Mouse (Mus musculus): ENCODE data around the gene Eva1c. TPM values are rescaled to one million over a fixed set of nuclear protein-coding genes. Genes with fewer than 3 reads are reported as not detected.

Eva1c gene
- total and polyA plus RNA-seq, 2 experiments from 2014 or later: 1.7 to 11.4 TPM

- Histone ChIP-seq H3K27ac (ENCODE audit: low read depth) (no peak overlapping the region), H3K9me3 (replicated peaks; ENCODE audit: control insufficient read depth, low read length) (no peaks in the 10 kb centered on the region), H3K27me3 (ENCODE audit: control insufficient read depth, insufficient read depth, low read length) (no peaks in the 10 kb centered on the region), H3K4me3 (ENCODE audit: low read depth, low read length) (no peak overlapping the region), H3K4me2 (ENCODE audit: low read depth, low read length) (no peak overlapping the region), H3K4me1 (ENCODE audit: control insufficient read depth, insufficient read depth) (0 out of 2 replicates have a peak, but pooled peaks cover 2% of the 10 kb centered on the region), H3K9ac (replicated peaks; ENCODE audit: low read depth, low read length) (no peak overlapping the region), H3K36me3 (replicated peaks; ENCODE audit: control insufficient read depth, insufficient read depth, low read length) (no peaks in the 10 kb centered on the region)
- TF ChIP-seq CTCF (IDR thresholded peaks at IDR 0.05; ENCODE audit: low read depth) (no peak), EP300 (IDR thresholded peaks at IDR 0.05; ENCODE audit: low read depth) (no peak)
- WGBS: 80% methylated on average over 5 of the region's 5 CpGs
- DNase-seq (ENCODE audit: low spot score): no peak
- no peak for ATAC-seq (ENCODE audit: insufficient read depth, low read depth)
These were observed 478 bp upstream of the Eva1c start for GRCm38 (mm10) chr16:90826041-90826440.

GRCm38 (mm10) chr16:90827498-90827897 is 979 bp downstream of the Eva1c start:
- WGBS: 82% methylated on average over 9 of the region's 9 CpGs
- H3K4me3 ChIP-seq (ENCODE audit: low read depth, low read length): no peak overlapping the region

DNA sequence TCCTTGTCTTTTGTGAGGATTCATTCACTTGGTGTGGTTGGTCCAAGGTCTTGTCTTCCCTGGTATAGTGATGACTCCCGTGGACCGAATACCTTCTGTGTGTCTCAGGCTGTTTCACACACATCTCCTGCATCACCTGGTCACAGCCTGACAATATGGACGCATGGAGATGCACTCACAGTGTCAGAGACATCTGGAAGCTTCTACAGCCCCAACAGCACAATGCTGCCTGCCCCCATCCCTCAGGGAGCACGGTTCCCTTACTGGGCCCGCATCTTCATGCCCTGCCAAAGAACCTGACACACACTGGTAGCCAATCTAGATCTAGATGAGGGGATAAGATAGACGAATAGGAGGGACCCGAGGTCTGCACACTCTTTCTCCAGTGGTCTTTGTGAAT is 2.6 kb downstream of the Eva1c start:
- 79% methylated on average over 7 of the region's 7 CpGs for WGBS
- TF ChIP-seq CTCF (IDR thresholded peaks at IDR 0.05; ENCODE audit: low read depth) (no peak), EP300 (IDR thresholded peaks at IDR 0.05; ENCODE audit: low read depth) (no peak)
- Histone ChIP-seq H3K36me3 (replicated peaks; ENCODE audit: control insufficient read depth, insufficient read depth, low read length) (no peaks in the 10 kb centered on the region), H3K4me1 (ENCODE audit: control insufficient read depth, insufficient read depth) (peaks cover 8% of the 10 kb centered on the region; the same call in 1 of the 2 replicates), H3K4me3 (ENCODE audit: low read depth, low read length) (no peak overlapping the region), H3K9me3 (replicated peaks; ENCODE audit: control insufficient read depth, low read length) (no peaks in the 10 kb centered on the region), H3K27me3 (ENCODE audit: control insufficient read depth, insufficient read depth, low read length) (0 out of 2 replicates have a peak, but pooled peaks cover 4% of the 10 kb centered on the region), H3K4me2 (ENCODE audit: low read depth, low read length) (no peak overlapping the region), H3K9ac (replicated peaks; ENCODE audit: low read depth, low read length) (no peak overlapping the region), H3K27ac (ENCODE audit: low read depth) (no peak overlapping the region)
- no peak for ATAC-seq (ENCODE audit: insufficient read depth, low read depth)
- DNase-seq (ENCODE audit: low spot score): no peak

More at GRCm38 (mm10) chr16:90827498-90827897, 979 bp downstream of the Eva1c start:
- Histone ChIP-seq H3K4me2 (ENCODE audit: low read depth, low read length) (no peak overlapping the region), H3K27me3 (ENCODE audit: control insufficient read depth, insufficient read depth, low read length) (0 out of 2 replicates have a peak, but pooled peaks cover 4% of the 10 kb centered on the region), H3K27ac (ENCODE audit: low read depth) (no peak overlapping the region), H3K9me3 (replicated peaks; ENCODE audit: control insufficient read depth, low read length) (no peaks in the 10 kb centered on the region), H3K9ac (replicated peaks; ENCODE audit: low read depth, low read length) (no peak overlapping the region), H3K36me3 (replicated peaks; ENCODE audit: control insufficient read depth, insufficient read depth, low read length) (no peaks in the 10 kb centered on the region), H3K4me1 (ENCODE audit: control insufficient read depth, insufficient read depth) (peaks cover 8% of the 10 kb centered on the region; the same call in 1 of the 2 replicates)
- no peak for TF ChIP-seq CTCF (IDR thresholded peaks at IDR 0.05; ENCODE audit: low read depth)
- no peak for TF ChIP-seq EP300 (IDR thresholded peaks at IDR 0.05; ENCODE audit: low read depth)
- no peak for DNase-seq (ENCODE audit: low spot score)
- ATAC-seq (ENCODE audit: insufficient read depth, low read depth): no peak

DNA sequence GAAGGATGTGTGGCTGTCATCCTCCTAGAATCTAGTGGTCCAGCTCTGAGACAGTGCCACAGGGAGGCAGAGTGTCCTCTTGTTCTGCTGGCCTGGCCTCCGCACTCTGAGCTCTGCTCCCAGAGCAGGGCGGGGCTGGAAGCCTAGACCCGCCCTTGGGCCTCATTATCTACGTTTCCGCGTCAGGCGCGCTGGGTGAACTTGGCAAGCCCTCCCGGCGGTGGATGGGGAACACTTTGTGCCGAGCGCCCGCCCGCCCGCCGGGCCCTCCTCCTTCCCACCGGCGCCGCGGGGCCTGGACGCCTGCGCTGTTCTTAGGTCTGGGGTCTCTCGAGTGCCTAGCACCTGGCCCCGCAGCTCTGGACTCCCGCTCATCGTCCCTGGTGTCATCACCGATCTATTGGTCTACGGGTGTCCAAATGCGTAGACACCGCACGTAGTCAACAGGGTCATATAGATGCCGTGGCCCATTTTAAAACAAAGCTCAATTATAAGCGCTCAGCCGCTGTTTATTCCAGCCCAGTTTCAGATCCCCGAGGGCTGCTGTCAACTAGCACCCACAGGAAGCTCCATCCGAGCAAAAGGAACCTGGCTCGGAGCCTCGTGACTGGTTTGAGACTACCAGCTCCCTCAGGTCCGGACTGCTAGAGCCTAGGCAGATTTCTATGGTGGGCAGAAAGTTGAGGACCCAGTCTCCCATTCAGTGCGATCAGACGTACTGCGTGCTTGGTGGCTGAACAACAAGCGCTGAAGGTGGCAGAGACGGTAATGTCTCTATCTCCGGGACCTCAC is 3.6 kb downstream of the Eva1c start:
- TF ChIP-seq EP300 (IDR thresholded peaks at IDR 0.05; ENCODE audit: low read depth) (peak; percentile 82), CTCF (IDR thresholded peaks at IDR 0.05; ENCODE audit: low read depth) (peak; percentile 63)
- peak overlapping the region; percentile 85 for H3K27ac ChIP-seq (ENCODE audit: low read depth)
- DNase-seq (ENCODE audit: low spot score) (peak; percentile 94), ATAC-seq (ENCODE audit: insufficient read depth, low read depth) (peak; percentile 91)
- peak overlapping the region; percentile 64 for H3K9ac ChIP-seq (replicated peaks; ENCODE audit: low read depth, low read length)
- H3K27me3 ChIP-seq (ENCODE audit: control insufficient read depth, insufficient read depth, low read length): 0 out of 2 replicates have a peak, but pooled peaks cover 4% of the 10 kb centered on the region
- no peaks in the 10 kb centered on the region for H3K9me3 ChIP-seq (replicated peaks; ENCODE audit: control insufficient read depth, low read length)
- peak overlapping the region; percentile 61 for H3K4me3 ChIP-seq (ENCODE audit: low read depth, low read length)
- no peaks in the 10 kb centered on the region for H3K36me3 ChIP-seq (replicated peaks; ENCODE audit: control insufficient read depth, insufficient read depth, low read length)
- H3K4me1 ChIP-seq (ENCODE audit: control insufficient read depth, insufficient read depth): peaks cover 8% of the 10 kb centered on the region; the same call in 1 of the 2 replicates
- under 1% methylated on average over 45 of the region's 45 CpGs for WGBS
- peak overlapping the region; percentile 96 for H3K4me2 ChIP-seq (ENCODE audit: low read depth, low read length)

DNA sequence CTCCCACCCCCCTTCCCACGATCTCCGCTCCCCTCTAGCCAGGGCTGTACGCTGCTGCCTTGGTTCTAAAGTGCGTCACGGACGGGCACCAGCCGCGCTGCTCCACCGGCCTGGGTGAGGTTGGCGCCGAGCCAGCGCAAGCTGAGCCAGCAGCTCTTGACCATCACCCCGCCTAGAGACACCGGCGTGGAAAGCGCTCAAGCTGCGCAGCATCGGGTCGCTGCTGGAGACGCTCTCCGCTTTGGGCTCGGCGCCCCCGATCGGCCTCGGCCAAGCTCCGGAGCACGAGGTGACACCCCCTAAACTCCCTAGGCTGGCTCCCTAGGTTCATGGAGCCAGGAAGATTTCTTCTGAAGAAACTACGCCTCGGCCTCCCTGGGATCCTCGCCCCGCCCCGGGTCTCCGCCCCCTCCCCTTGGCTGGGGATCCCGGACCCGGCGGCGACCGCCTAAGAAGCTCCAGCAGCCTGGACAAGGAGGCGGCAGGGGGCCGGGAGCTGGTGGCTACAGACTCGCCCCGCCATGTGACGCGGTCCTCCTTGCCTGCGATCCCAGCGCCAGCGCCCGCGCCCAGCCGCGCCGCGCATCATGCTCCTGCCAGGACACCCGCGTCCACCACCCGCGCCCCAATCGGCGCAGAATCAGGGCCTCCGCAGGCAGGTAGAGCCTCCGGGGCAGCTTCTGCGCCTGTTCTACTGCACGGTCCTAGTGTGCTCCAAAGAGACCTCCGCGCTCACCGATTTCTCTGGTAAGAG is 4.3 kb downstream of the Eva1c start:
- TF ChIP-seq CTCF (IDR thresholded peaks at IDR 0.05; ENCODE audit: low read depth): no peak
- TF ChIP-seq EP300 (IDR thresholded peaks at IDR 0.05; ENCODE audit: low read depth): no peak
- H3K27me3 ChIP-seq (ENCODE audit: control insufficient read depth, insufficient read depth, low read length): 0 out of 2 replicates have a peak, but pooled peaks cover 4% of the 10 kb centered on the region
- H3K9ac ChIP-seq (replicated peaks; ENCODE audit: low read depth, low read length): peak overlapping the region; percentile 64
- H3K4me1 ChIP-seq (ENCODE audit: control insufficient read depth, insufficient read depth): peaks cover 8% of the 10 kb centered on the region; the same call in 1 of the 2 replicates
- WGBS: 1% methylated on average over 66 of the region's 67 CpGs
- peak; percentile 78 for ATAC-seq (ENCODE audit: insufficient read depth, low read depth)
- H3K4me2 ChIP-seq (ENCODE audit: low read depth, low read length): peak overlapping the region; percentile 96
- H3K4me3 ChIP-seq (ENCODE audit: low read depth, low read length): peak overlapping the region; percentile 61
- H3K27ac ChIP-seq (ENCODE audit: low read depth): peak overlapping the region; percentile 85
- peak; percentile 70 for DNase-seq (ENCODE audit: low spot score)
- no peaks in the 10 kb centered on the region for H3K9me3 ChIP-seq (replicated peaks; ENCODE audit: control insufficient read depth, low read length)
- H3K36me3 ChIP-seq (replicated peaks; ENCODE audit: control insufficient read depth, insufficient read depth, low read length): no peaks in the 10 kb centered on the region
